Mouse (Mus musculus): ENCODE data around the gene Cirbp. TPM values are rescaled to one million over a fixed set of nuclear protein-coding genes. Genes with fewer than 3 reads are reported as not detected.
A peak's percentile ranks its signal among the peaks of the same experiment; 100 is the strongest.

The Cirbp gene
- polyA plus RNA-seq, 1 experiment from 2014 or later: 222 TPM

GRCm38 (mm10) chr10:80169651-80170050 is 3.9 kb downstream of the Cirbp start:
- Histone ChIP-seq H3K4me1 (replicated peaks; ENCODE audit: control insufficient read depth, insufficient read depth, low read length) (peaks cover 8% of the 10 kb centered on the region; the same call in 1 of the 2 replicates), H3K9ac (ENCODE audit: low read depth, low read length) (no peak overlapping the region), H3K9me3 (ENCODE audit: control insufficient read depth) (no peaks in the 10 kb centered on the region), H3K4me2 (replicated peaks; ENCODE audit: low read depth) (no peak overlapping the region), H3K36me3 (ENCODE audit: control insufficient read depth, insufficient read depth) (peaks cover 34% of the 10 kb centered on the region), H3K4me3 (ENCODE audit: low read depth, low read length) (no peak overlapping the region), H3K27me3 (replicated peaks; ENCODE audit: control insufficient read depth, insufficient read depth, low read length) (no peaks in the 10 kb centered on the region), H3K27ac (ENCODE audit: low read depth, low read length) (no peak overlapping the region)
- no peak for ATAC-seq
- TF ChIP-seq CTCF (IDR thresholded peaks at IDR 0.05; ENCODE audit: low read depth): no peak
- 93% methylated on average over 7 of the region's 7 CpGs for WGBS

GRCm38 (mm10) chr10:80170052-80170451 is 4.3 kb downstream of the Cirbp start:
- no peak overlapping the region for H3K9ac ChIP-seq (ENCODE audit: low read depth, low read length)
- no peaks in the 10 kb centered on the region for H3K9me3 ChIP-seq (ENCODE audit: control insufficient read depth)
- H3K4me1 ChIP-seq (replicated peaks; ENCODE audit: control insufficient read depth, insufficient read depth, low read length): peaks cover 8% of the 10 kb centered on the region; the same call in 1 of the 2 replicates
- H3K4me3 ChIP-seq (ENCODE audit: low read depth, low read length): no peak overlapping the region
- no peak overlapping the region for H3K4me2 ChIP-seq (replicated peaks; ENCODE audit: low read depth)
- H3K36me3 ChIP-seq (ENCODE audit: control insufficient read depth, insufficient read depth): peaks cover 34% of the 10 kb centered on the region
- WGBS: 95% methylated on average over 16 of the region's 16 CpGs
- TF ChIP-seq CTCF (IDR thresholded peaks at IDR 0.05; ENCODE audit: low read depth): no peak
- H3K27me3 ChIP-seq (replicated peaks; ENCODE audit: control insufficient read depth, insufficient read depth, low read length): no peaks in the 10 kb centered on the region
- no peak for ATAC-seq
- no peak overlapping the region for H3K27ac ChIP-seq (ENCODE audit: low read depth, low read length)

GRCm38 (mm10) chr10:80170601-80171021 is 4.8 kb downstream of the Cirbp start:
- no peak overlapping the region for H3K9ac ChIP-seq (ENCODE audit: low read depth, low read length)

GRCm38 (mm10) chr10:80171252-80171651 is 5.5 kb downstream of the Cirbp start:
- Histone ChIP-seq H3K4me2 (replicated peaks; ENCODE audit: low read depth) (no peak overlapping the region), H3K27me3 (replicated peaks; ENCODE audit: control insufficient read depth, insufficient read depth, low read length) (no peaks in the 10 kb centered on the region), H3K27ac (ENCODE audit: low read depth, low read length) (no peak overlapping the region), H3K4me3 (ENCODE audit: low read depth, low read length) (no peak overlapping the region), H3K9me3 (ENCODE audit: control insufficient read depth) (no peaks in the 10 kb centered on the region), H3K36me3 (ENCODE audit: control insufficient read depth, insufficient read depth) (peaks cover 34% of the 10 kb centered on the region), H3K9ac (ENCODE audit: low read depth, low read length) (no peak overlapping the region), H3K4me1 (replicated peaks; ENCODE audit: control insufficient read depth, insufficient read depth, low read length) (no peaks in the 10 kb centered on the region)
- TF ChIP-seq CTCF (IDR thresholded peaks at IDR 0.05; ENCODE audit: low read depth): no peak
- 81% methylated on average over 15 of the region's 15 CpGs for WGBS
- ATAC-seq: no peak

More at GRCm38 (mm10) chr10:80170601-80171021, 4.8 kb downstream of the Cirbp start:
- no peak overlapping the region for H3K4me3 ChIP-seq (ENCODE audit: low read depth, low read length)
- H3K9me3 ChIP-seq (ENCODE audit: control insufficient read depth): no peaks in the 10 kb centered on the region
- no peaks in the 10 kb centered on the region for H3K27me3 ChIP-seq (replicated peaks; ENCODE audit: control insufficient read depth, insufficient read depth, low read length)
- peaks cover 34% of the 10 kb centered on the region for H3K36me3 ChIP-seq (ENCODE audit: control insufficient read depth, insufficient read depth)
- no peak overlapping the region for H3K4me2 ChIP-seq (replicated peaks; ENCODE audit: low read depth)
- H3K4me1 ChIP-seq (replicated peaks; ENCODE audit: control insufficient read depth, insufficient read depth, low read length): peaks cover 3% of the 10 kb centered on the region; the same call in 1 of the 2 replicates
- no peak for TF ChIP-seq CTCF (IDR thresholded peaks at IDR 0.05; ENCODE audit: low read depth)
- no peak for ATAC-seq
- no peak overlapping the region for H3K27ac ChIP-seq (ENCODE audit: low read depth, low read length)
- WGBS: 93% methylated on average over 19 of the region's 19 CpGs

GRCm38 (mm10) chr10:80171760-80172526 is 6.2 kb downstream of the Cirbp start:
- WGBS: 85% methylated on average over 45 of the region's 45 CpGs
- no peaks in the 10 kb centered on the region for H3K9me3 ChIP-seq (ENCODE audit: control insufficient read depth)
- H3K36me3 ChIP-seq (ENCODE audit: control insufficient read depth, insufficient read depth): peaks cover 34% of the 10 kb centered on the region
- H3K27ac ChIP-seq (ENCODE audit: low read depth, low read length): peak overlapping the region; percentile 83
- no peak for TF ChIP-seq CTCF (IDR thresholded peaks at IDR 0.05; ENCODE audit: low read depth)
- no peaks in the 10 kb centered on the region for H3K4me1 ChIP-seq (replicated peaks; ENCODE audit: control insufficient read depth, insufficient read depth, low read length)
- no peaks in the 10 kb centered on the region for H3K27me3 ChIP-seq (replicated peaks; ENCODE audit: control insufficient read depth, insufficient read depth, low read length)
- ATAC-seq: no peak
- peak overlapping the region; percentile 24; the same call in 1 of the 2 replicates for H3K9ac ChIP-seq (ENCODE audit: low read depth, low read length)
- no peak overlapping the region; the same call in 1 of the 2 replicates for H3K4me3 ChIP-seq (ENCODE audit: low read depth, low read length)
- peak overlapping the region; percentile 63 for H3K4me2 ChIP-seq (replicated peaks; ENCODE audit: low read depth)

- Histone ChIP-seq H3K4me3 (ENCODE audit: low read depth, low read length) (peak within 1 kb of the TSS; percentile 45), H3K9ac (ENCODE audit: low read depth, low read length) (peak within 1 kb of the TSS; percentile 24), H3K9me3 (ENCODE audit: control insufficient read depth) (no peaks in the 10 kb centered on the region), H3K36me3 (ENCODE audit: control insufficient read depth, insufficient read depth) (peaks cover 34% of the 10 kb centered on the region), H3K4me2 (replicated peaks; ENCODE audit: low read depth) (peak within 1 kb of the TSS; percentile 63), H3K27me3 (replicated peaks; ENCODE audit: control insufficient read depth, insufficient read depth, low read length) (no peaks in the 10 kb centered on the region), H3K4me1 (replicated peaks; ENCODE audit: control insufficient read depth, insufficient read depth, low read length) (no peaks in the 10 kb centered on the region), H3K27ac (ENCODE audit: low read depth, low read length) (peak within 1 kb of the TSS; percentile 83)
- peak; percentile 68 for ATAC-seq
- TF ChIP-seq CTCF (IDR thresholded peaks at IDR 0.05; ENCODE audit: low read depth): no peak
- WGBS: 7% methylated on average over 35 of the region's 35 CpGs
Observed at GRCm38 (mm10) chr10:80172527-80173292, 6.9 kb downstream of the Cirbp start, which contains the start of gene 1600002K03Rik. Gene 1600002K03Rik, plus strand, starts transcription at chr10:80172944.
